Mouse (Mus musculus): ENCODE measurements at regions not wholly inside any gene's neighbourhood (a gene's known extent, or its start where the extent isn't known, plus 50 kb on each side); places are given as distances from the start of the nearest gene placed in this dataset.

- no peak for DNase-seq
Observed at GRCm38 (mm10) chr13:115425610-115426562, 324.1 kb upstream of the Itga1 start.

- DNase-seq, result no peak
Observed at GRCm38 (mm10) chr13:115423761-115424160, 322.0 kb upstream of the Itga1 start.

- no peak for DNase-seq
Observed at GRCm38 (mm10) chr13:115421483-115421882, 319.7 kb upstream of the Itga1 start.

GRCm38 (mm10) chr13:115417829-115418228 lies 316.1 kb upstream of the Itga1 start:
- no peak for DNase-seq

- no peak for DNase-seq
Observed at GRCm38 (mm10) chr13:115413721-115414531, 312.2 kb upstream of the Itga1 start.

GRCm38 (mm10) chr13:115405916-115406315 lies 304.2 kb upstream of the Itga1 start:
- DNase-seq, result no peak

GRCm38 (mm10) chr13:115400706-115401215 lies 299.0 kb upstream of the Itga1 start:
- no peak for DNase-seq

- DNase-seq, result no peak
Observed at GRCm38 (mm10) chr13:115379682-115380081, 277.9 kb upstream of the Itga1 start.

GRCm38 (mm10) chr13:115376180-115376880 lies 274.6 kb upstream of the Itga1 start:
- DNase-seq, result no peak

GRCm38 (mm10) chr13:115361457-115361856 lies 259.7 kb upstream of the Itga1 start:
- no peak for DNase-seq

GRCm38 (mm10) chr13:115347022-115347398 lies 245.2 kb upstream of the Itga1 start:
- DNase-seq, result no peak

GRCm38 (mm10) chr13:115346115-115347021 lies 244.6 kb upstream of the Itga1 start:
- DNase-seq, result no peak

GRCm38 (mm10) chr13:115329000-115329960 lies 227.5 kb upstream of the Itga1 start:
- no peak for DNase-seq

GRCm38 (mm10) chr13:115326294-115326693 lies 224.5 kb upstream of the Itga1 start:
- no peak for DNase-seq

- DNase-seq, result no peak
Observed at GRCm38 (mm10) chr13:115316681-115317080, 214.9 kb upstream of the Itga1 start.

- DNase-seq, result no peak
Observed at GRCm38 (mm10) chr13:115308586-115308985, 206.8 kb upstream of the Itga1 start.

GRCm38 (mm10) chr13:115287371-115287770 lies 185.6 kb upstream of the Itga1 start:
- DNase-seq, result no peak

GRCm38 (mm10) chr13:115266164-115266563 lies 164.4 kb upstream of the Itga1 start:
- no peak for DNase-seq

- DNase-seq, result no peak
Observed at GRCm38 (mm10) chr13:115257345-115257744, 155.6 kb upstream of the Itga1 start.

- DNase-seq, result no peak
Observed at GRCm38 (mm10) chr13:115252541-115252940, 150.8 kb upstream of the Itga1 start.

- DNase-seq, result no peak
Observed at GRCm38 (mm10) chr13:115231981-115232380, 130.2 kb upstream of the Itga1 start.

Data from right cerebral cortex, postnatal 14 days (tissue).